Mouse (Mus musculus): ENCODE data around the gene Hsdl2.

- TF ChIP-seq TAL1 (IDR thresholded peaks at IDR 0.05; ENCODE audit: low read length) (no peak), GATA1 (IDR thresholded peaks at IDR 0.05; ENCODE audit: low read length) (no peak)
These were observed 45.1 kb upstream of the Hsdl2 start for GRCm38 (mm10) chr4:59536281-59536680.

All from erythroblast, embryonic 14.5 days (primary cell).